Mouse (Mus musculus): Measurements from ENCODE around the gene Sipa1l3. TPM values are rescaled to one million over a fixed set of nuclear protein-coding genes. Genes with fewer than 3 reads are reported as not detected.

Gene Sipa1l3
- polyA plus RNA-seq, 1 experiment from 2014 or later = 10.3 TPM

GRCm38 (mm10) chr7:29496332-29496731 lies 22.1 kb downstream of the Sipa1l3 start:
- Histone ChIP-seq H3K36me3 (ENCODE audit: inconsistent target) (no peaks in the 10 kb centered on the region), H3K27ac (no peak overlapping the region), H3K79me2 (ENCODE audit: inconsistent target) (peaks cover 54% of the 10 kb centered on the region; the same call in 1 of the 2 replicates), H3K4me3 (ENCODE audit: inconsistent target) (no peak overlapping the region)
- WGBS (ENCODE audit: missing documents) = 95% methylated on average over 4 of the region's 4 CpGs

GRCm38 (mm10) chr7:29495880-29496279 lies 22.6 kb downstream of the Sipa1l3 start:
- no peaks in the 10 kb centered on the region for H3K36me3 ChIP-seq (ENCODE audit: inconsistent target)
- H3K4me3 ChIP-seq (ENCODE audit: inconsistent target) = no peak overlapping the region
- H3K79me2 ChIP-seq (ENCODE audit: inconsistent target) = peaks cover 55% of the 10 kb centered on the region; the same call in 1 of the 2 replicates
- WGBS (ENCODE audit: missing documents) = 89% methylated on average over 4 of the region's 4 CpGs
- no peak overlapping the region for H3K27ac ChIP-seq

DNA sequence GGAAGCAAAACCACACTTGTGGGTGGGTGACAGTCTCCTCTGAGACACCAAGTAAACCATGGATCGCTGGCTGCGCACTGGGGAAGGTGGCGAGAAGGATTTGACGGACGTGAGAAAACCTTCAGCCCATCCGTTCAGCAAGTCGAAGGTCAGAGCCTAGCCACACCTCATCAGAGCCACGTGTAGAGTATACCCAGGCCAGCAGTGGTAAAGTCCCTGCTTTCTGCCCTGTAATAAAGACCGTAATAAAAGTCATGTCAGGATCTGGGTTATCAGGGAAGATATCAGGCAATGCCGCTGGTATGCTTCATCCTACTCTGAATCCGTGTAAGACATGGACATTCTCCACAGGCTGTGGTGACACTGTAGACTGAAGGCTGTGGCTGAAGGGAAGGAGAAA lies 23.6 kb downstream of the Sipa1l3 start:
- no peak overlapping the region for H3K4me3 ChIP-seq (ENCODE audit: inconsistent target)
- 90% methylated on average over 11 of the region's 11 CpGs for WGBS (ENCODE audit: missing documents)

DNA sequence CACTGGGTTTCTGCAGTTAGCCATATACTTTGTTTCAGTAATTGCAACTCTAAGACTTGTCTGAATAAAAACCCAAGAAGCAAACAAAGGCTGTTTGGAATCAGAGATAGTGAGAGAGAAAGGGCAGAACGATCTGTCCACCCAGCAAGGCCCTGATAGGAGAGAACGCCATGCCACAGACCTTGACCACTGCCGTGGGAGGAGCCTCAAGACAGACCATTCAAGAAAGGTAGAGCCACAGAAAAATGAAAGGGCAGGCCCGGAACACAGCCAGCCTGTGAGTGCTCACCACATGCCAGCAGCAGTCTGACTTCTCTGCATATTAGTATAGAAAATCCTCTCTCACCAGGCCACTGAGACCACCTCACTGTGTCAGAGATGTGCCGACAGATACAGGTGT lies 24.4 kb downstream of the Sipa1l3 start:
- H3K4me3 ChIP-seq (ENCODE audit: inconsistent target) = no peak overlapping the region
- no peak overlapping the region for H3K27ac ChIP-seq
- H3K79me2 ChIP-seq (ENCODE audit: inconsistent target) = peaks cover 70% of the 10 kb centered on the region; the same call in 1 of the 2 replicates
- WGBS (ENCODE audit: missing documents) = 97% methylated on average over 5 of the region's 5 CpGs
- no peaks in the 10 kb centered on the region for H3K36me3 ChIP-seq (ENCODE audit: inconsistent target)

More for the DNA sequence above, 23.6 kb downstream of the Sipa1l3 start:
- Histone ChIP-seq H3K36me3 (ENCODE audit: inconsistent target) (no peaks in the 10 kb centered on the region), H3K27ac (no peak overlapping the region), H3K79me2 (ENCODE audit: inconsistent target) (peaks cover 65% of the 10 kb centered on the region; the same call in 1 of the 2 replicates)

DNA sequence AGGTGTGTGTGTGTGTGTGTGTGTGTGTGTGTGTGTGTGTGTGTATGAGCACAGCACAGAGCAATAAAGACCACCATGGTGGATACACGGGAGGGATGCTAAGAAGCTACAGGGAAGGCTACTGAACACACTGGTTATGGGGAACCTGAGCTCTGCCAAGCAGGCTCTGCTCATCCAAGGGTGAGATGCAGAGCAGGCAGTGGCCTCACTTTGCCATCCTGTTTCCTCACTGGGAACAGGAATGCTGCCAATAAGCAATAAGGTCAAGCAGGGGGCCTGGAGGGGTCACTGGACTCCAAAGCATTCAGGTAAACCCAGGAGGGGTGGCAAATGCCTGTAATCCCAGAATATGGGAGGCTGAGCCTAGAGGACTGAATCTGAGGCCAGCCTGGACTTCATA lies 25.4 kb downstream of the Sipa1l3 start:
- no peak overlapping the region for H3K27ac ChIP-seq
- peaks cover 77% of the 10 kb centered on the region; the same call in 1 of the 2 replicates for H3K79me2 ChIP-seq (ENCODE audit: inconsistent target)
- H3K36me3 ChIP-seq (ENCODE audit: inconsistent target) = no peaks in the 10 kb centered on the region
- H3K4me3 ChIP-seq (ENCODE audit: inconsistent target) = no peak overlapping the region
- WGBS (ENCODE audit: missing documents) = 100% methylated on average over 1 of the region's 1 CpGs

- no peak overlapping the region for H3K4me3 ChIP-seq (ENCODE audit: inconsistent target)
- WGBS (ENCODE audit: missing documents) = 0% methylated on average over 3 of the region's 3 CpGs
- peak overlapping the region; percentile 29 for H3K27ac ChIP-seq
- peaks cover 72% of the 10 kb centered on the region; the same call in 1 of the 2 replicates for H3K79me2 ChIP-seq (ENCODE audit: inconsistent target)
- no peaks in the 10 kb centered on the region for H3K36me3 ChIP-seq (ENCODE audit: inconsistent target)
Measured at GRCm38 (mm10) chr7:29491861-29492260, 26.6 kb downstream of the Sipa1l3 start.

- 70% methylated on average over 3 of the region's 3 CpGs for WGBS (ENCODE audit: missing documents)
- Histone ChIP-seq H3K27ac (peak overlapping the region; percentile 29), H3K36me3 (ENCODE audit: inconsistent target) (no peaks in the 10 kb centered on the region), H3K4me3 (ENCODE audit: inconsistent target) (no peak overlapping the region), H3K79me2 (ENCODE audit: inconsistent target) (peaks cover 68% of the 10 kb centered on the region; the same call in 1 of the 2 replicates)
Measured at GRCm38 (mm10) chr7:29491471-29491755, 27.0 kb downstream of the Sipa1l3 start.

GRCm38 (mm10) chr7:29490704-29491470 lies 27.6 kb downstream of the Sipa1l3 start:
- WGBS (ENCODE audit: missing documents) = 88% methylated on average over 7 of the region's 8 CpGs
- Histone ChIP-seq H3K79me2 (ENCODE audit: inconsistent target) (peaks cover 63% of the 10 kb centered on the region; the same call in 1 of the 2 replicates), H3K36me3 (ENCODE audit: inconsistent target) (no peaks in the 10 kb centered on the region), H3K4me3 (ENCODE audit: inconsistent target) (no peak overlapping the region), H3K27ac (0 out of 2 replicates have a peak overlapping the region, but pooled peaks have one; percentile 29)

DNA sequence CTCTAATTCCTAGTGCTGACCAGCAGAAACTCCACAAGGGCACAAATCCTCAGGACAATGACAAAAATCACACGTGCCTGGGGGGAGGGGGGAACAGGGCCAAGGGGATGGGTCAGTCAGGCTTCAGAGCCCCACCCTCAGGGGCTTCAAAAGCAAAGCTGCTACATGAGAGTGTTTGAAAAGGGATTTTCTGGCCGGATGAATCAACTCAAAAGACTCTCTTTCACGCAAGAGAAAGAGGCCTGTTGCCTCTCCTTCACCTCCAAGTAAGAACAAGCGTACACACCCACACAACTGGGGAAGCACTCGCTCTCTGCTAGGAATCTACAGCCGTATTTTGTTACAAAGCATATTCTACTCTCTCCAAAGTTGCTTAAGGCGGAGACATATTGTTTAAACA lies 28.6 kb downstream of the Sipa1l3 start:
- 91% methylated on average over 7 of the region's 7 CpGs for WGBS (ENCODE audit: missing documents)
- Histone ChIP-seq H3K4me3 (ENCODE audit: inconsistent target) (no peak overlapping the region), H3K79me2 (ENCODE audit: inconsistent target) (peaks cover 53% of the 10 kb centered on the region; the same call in 1 of the 2 replicates), H3K27ac (no peak overlapping the region), H3K36me3 (ENCODE audit: inconsistent target) (no peaks in the 10 kb centered on the region)

DNA sequence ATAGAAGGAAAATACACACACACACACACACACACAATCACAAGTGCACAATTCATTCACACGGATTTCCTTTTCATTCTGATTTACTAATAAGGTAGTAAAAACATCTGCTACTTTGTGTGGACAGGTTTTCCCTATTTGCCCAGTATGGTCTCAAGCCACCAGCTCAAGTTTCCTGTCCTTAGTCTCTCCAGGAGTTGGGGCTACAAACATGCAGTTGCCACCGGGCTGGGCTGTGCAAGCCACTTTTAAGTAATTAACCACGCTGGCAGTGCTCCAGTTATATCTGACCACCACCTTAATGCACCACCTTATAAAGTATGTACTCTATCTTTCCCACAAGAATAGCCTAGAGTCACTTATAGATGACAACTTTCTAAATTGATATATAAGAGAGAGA lies 29.1 kb downstream of the Sipa1l3 start:
- Histone ChIP-seq H3K4me3 (ENCODE audit: inconsistent target) (no peak overlapping the region), H3K27ac (no peak overlapping the region), H3K79me2 (ENCODE audit: inconsistent target) (peaks cover 48% of the 10 kb centered on the region; the same call in 1 of the 2 replicates), H3K36me3 (ENCODE audit: inconsistent target) (no peaks in the 10 kb centered on the region)
- 53% methylated on average over 3 of the region's 3 CpGs for WGBS (ENCODE audit: missing documents)

GRCm38 (mm10) chr7:29486753-29487152 lies 31.7 kb downstream of the Sipa1l3 start:
- Histone ChIP-seq H3K27ac (no peak overlapping the region), H3K4me3 (ENCODE audit: inconsistent target) (no peak overlapping the region), H3K36me3 (ENCODE audit: inconsistent target) (no peaks in the 10 kb centered on the region), H3K79me2 (ENCODE audit: inconsistent target) (peaks cover 32% of the 10 kb centered on the region; the same call in 1 of the 2 replicates)
- WGBS (ENCODE audit: missing documents) = 84% methylated on average over 3 of the region's 3 CpGs

GRCm38 (mm10) chr7:29485721-29486120 lies 32.7 kb downstream of the Sipa1l3 start:
- Histone ChIP-seq H3K27ac (no peak overlapping the region), H3K4me3 (ENCODE audit: inconsistent target) (no peak overlapping the region), H3K79me2 (ENCODE audit: inconsistent target) (peaks cover 29% of the 10 kb centered on the region; the same call in 1 of the 2 replicates), H3K36me3 (ENCODE audit: inconsistent target) (no peaks in the 10 kb centered on the region)
- WGBS (ENCODE audit: missing documents) = 74% methylated on average over 2 of the region's 2 CpGs

DNA sequence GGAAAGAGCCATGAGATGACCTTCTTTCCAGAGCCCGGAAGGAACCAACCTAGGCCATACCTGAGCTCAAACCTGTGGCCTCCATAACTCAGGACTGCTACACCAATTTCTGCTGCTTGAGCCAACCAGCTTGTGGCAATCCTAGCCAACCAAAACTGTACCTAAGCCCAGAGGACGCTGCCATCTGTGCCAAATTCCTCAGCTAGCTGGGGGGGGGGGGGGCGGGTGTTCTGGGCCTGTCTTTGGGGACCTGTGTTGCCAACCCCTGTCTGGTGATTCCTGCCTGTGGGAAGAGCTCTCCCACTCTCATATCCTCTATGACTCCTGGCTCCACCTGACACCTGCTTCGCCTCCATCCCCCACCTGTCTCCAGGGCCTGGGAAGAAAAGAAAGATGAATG lies 34.9 kb downstream of the Sipa1l3 start:
- Histone ChIP-seq H3K36me3 (ENCODE audit: inconsistent target) (no peaks in the 10 kb centered on the region), H3K27ac (no peak overlapping the region), H3K79me2 (ENCODE audit: inconsistent target) (peaks cover 7% of the 10 kb centered on the region; the same call in 1 of the 2 replicates), H3K4me3 (ENCODE audit: inconsistent target) (no peak overlapping the region)
- WGBS (ENCODE audit: missing documents) = 95% methylated on average over 3 of the region's 4 CpGs

GRCm38 (mm10) chr7:29481345-29482155 lies 36.9 kb downstream of the Sipa1l3 start:
- Histone ChIP-seq H3K4me3 (ENCODE audit: inconsistent target) (no peak overlapping the region), H3K79me2 (ENCODE audit: inconsistent target) (no peaks in the 10 kb centered on the region), H3K36me3 (ENCODE audit: inconsistent target) (no peaks in the 10 kb centered on the region), H3K27ac (no peak overlapping the region)
- 86% methylated on average over 15 of the region's 15 CpGs for WGBS (ENCODE audit: missing documents)
